Mouse (Mus musculus): ENCODE measurements around the gene Atp2c2.

The Atp2c2 gene

GRCm38 (mm10) chr8:119784141-119784574 lies 84.3 kb downstream of the Atp2c2 start:
- in situ Hi-C loops (cut with MboI, MseI) = no loop called here

- in situ Hi-C loops (cut with MboI, MseI) = loop anchor here (5.0 kb wide), 1 partner anchor 53 kb away; no protein-coding TSS in a partner anchor
These were observed 84.9 kb downstream of the Atp2c2 start for GRCm38 (mm10) chr8:119784676-119785075.

GRCm38 (mm10) chr8:119785764-119786405 lies 86.1 kb downstream of the Atp2c2 start:
- in situ Hi-C loops (cut with MboI, MseI) = loop anchor here (5.0 kb wide), 1 partner anchor 51 kb away; no protein-coding TSS in a partner anchor

GRCm38 (mm10) chr8:119786871-119787270 lies 87.1 kb downstream of the Atp2c2 start:
- in situ Hi-C loops (cut with MboI, MseI) = loop anchor here (5.0 kb wide), 1 partner anchor 50 kb away; no protein-coding TSS in a partner anchor

- in situ Hi-C loops (cut with MboI, MseI) = loop anchor here (5.0 kb wide), 1 partner anchor 50 kb away; no protein-coding TSS in a partner anchor
These were observed 87.5 kb downstream of the Atp2c2 start for GRCm38 (mm10) chr8:119787341-119787740.

GRCm38 (mm10) chr8:119788607-119789381 lies 89.0 kb downstream of the Atp2c2 start:
- in situ Hi-C loops (cut with MboI, MseI) = loop anchor here (5.0 kb wide), 1 partner anchor 49 kb away; no protein-coding TSS in a partner anchor

- in situ Hi-C loops (cut with MboI, MseI) = loop anchor here (5.0 kb wide), 1 partner anchor 48 kb away; no protein-coding TSS in a partner anchor
These were observed 89.8 kb downstream of the Atp2c2 start for GRCm38 (mm10) chr8:119789581-119789980.

- in situ Hi-C loops (cut with MboI, MseI) = no loop called here
These were observed 92.2 kb downstream of the Atp2c2 start for GRCm38 (mm10) chr8:119791804-119792704.

- in situ Hi-C loops (cut with MboI, MseI) = no loop called here
These were observed 94.9 kb downstream of the Atp2c2 start for GRCm38 (mm10) chr8:119794689-119795088.

- in situ Hi-C loops (cut with MboI, MseI) = no loop called here
These were observed 95.8 kb downstream of the Atp2c2 start for GRCm38 (mm10) chr8:119795651-119796050.

GRCm38 (mm10) chr8:119798170-119798964 lies 98.6 kb downstream of the Atp2c2 start:
- in situ Hi-C loops (cut with MboI, MseI) = no loop called here

GRCm38 (mm10) chr8:119798965-119799264 lies 99.1 kb downstream of the Atp2c2 start:
- in situ Hi-C loops (cut with MboI, MseI) = no loop called here

- in situ Hi-C loops (cut with MboI, MseI) = no loop called here
These were observed 101.4 kb downstream of the Atp2c2 start for GRCm38 (mm10) chr8:119801168-119801567.

GRCm38 (mm10) chr8:119802592-119802991 lies 102.8 kb downstream of the Atp2c2 start:
- in situ Hi-C loops (cut with MboI, MseI) = no loop called here

- in situ Hi-C loops (cut with MboI, MseI) = no loop called here
These were observed 105.5 kb downstream of the Atp2c2 start for GRCm38 (mm10) chr8:119805275-119805674.

GRCm38 (mm10) chr8:119806422-119807263 lies 106.8 kb downstream of the Atp2c2 start:
- in situ Hi-C loops (cut with MboI, MseI) = no loop called here
